Mouse (Mus musculus) ovary, postnatal 10 days (tissue): Measurements from ENCODE around the gene Nfkbib.

Experiments used
- DNase-seq: peaks from one replicate; pipeline ENCODE4 v3.0.0; 2022; ENCODE audit warnings: low spot score

Nfkbib gene

DNA sequence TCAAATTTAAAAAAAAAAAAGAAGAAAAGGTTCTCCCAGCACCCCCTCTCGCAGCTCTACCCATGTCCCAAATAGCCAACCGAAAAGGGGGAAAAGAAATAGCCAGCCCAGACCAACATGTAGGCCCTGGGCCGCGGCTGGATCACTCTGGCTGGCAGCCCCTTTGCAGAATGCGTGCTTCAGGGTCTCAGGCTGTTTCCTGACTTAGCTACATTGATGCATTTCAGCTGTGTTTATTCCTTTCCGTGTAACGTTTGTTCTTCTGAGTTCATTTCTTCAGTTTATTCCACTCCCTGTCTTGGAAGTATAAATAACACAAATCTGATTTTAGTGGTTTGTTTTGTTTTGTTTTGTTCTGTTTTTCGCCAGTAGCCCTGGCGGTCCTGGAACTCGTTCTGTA lies 49.6 kb downstream of the Nfkbib start:
- DNase-seq: no peak

DNA sequence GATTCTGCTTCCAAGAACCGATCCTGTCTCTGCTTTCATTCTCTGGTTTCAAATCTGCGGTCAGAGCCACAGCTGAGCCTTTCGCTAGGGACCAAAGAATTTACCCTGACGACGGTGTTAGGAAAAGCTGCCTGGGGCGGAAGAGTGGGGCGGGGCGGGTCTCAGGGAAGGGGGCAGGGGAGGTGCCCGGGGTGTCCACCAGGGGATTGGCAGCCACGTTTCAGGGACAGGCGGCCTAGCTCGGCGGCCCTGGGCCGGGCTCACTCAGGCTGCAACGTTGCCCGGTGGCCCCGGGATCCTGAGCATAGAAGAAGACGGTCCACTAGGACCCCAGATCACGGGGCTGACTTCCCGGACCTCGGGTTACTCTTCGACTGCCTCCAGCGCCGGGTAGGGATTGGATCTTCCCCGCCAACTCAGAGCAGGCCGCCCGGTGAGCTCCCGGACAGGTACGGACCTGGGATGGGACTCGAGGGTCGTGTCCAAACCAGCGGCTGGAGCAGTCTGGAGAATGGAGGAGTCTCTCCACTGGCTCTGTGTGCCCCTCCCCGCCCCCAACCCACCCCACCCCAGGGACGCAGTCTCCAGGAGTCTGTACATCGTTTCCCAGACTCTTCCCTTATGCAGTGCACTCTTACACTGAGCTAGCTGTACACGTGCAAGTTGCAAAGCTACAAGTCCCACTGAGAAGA lies 50.6 kb downstream of the Nfkbib start, which contains the start of gene Fbxo17:
TSS of gene Fbxo17 (plus strand) at position 215 of the 692 bp plus-strand sequence.
- DNase-seq: peak; percentile 38

DNA sequence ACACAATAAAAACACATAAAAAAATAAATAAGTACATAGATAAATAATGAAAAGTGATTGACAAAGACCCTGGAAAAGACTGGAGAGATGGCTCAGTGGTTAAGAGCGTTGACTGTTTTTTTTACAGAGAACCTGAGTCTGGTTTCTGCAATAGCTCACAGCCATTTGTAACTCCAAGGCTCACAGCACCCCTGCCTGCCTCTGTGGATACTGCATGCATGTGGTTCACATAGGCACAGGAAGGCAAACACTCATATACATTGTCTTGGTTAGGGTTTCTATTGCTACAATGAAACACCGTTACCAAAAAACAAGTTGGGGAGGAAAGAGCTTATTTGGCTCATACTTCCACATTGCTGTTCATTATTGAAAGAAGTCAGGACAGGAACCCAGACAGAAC lies 51.7 kb downstream of the Nfkbib start:
- DNase-seq: no peak

DNA sequence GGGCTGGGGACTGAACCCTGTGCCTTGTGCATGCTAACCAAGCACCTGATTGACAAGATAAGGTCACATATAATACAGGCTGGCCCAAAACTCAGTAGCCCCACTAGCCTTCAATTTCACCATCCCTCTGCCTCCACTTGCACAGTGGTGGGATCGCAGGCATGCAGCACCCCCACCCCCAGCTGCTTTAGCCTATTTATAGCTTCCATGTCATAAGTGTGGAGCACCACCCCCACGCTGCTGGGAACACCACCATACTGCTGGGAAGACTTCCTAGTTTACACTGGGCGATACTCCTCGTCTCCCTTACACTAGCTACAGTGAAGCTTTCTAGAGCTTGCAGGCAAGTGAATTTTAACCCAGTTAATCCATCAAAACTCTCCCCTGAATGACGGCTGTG lies 52.6 kb downstream of the Nfkbib start:
- no peak for DNase-seq

DNA sequence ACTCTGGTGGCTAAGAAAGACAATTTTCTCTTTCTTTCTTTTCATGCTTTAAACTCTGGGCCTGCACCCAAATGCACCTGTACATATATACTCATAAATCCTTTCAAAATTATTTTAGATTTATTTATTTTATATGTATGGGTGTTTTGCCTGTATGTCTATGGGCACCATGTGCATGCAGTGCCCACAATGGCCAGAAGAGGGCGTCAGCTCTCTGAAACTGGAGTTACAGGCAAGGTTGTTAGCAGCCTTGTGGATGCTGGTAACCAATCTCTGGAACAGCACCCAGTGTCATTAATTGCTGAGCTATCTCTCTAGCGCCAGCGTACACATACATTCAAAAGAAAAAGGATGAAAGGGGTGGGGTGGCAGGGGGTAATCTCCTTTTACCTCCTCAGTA lies 56.4 kb downstream of the Nfkbib start:
- no peak for DNase-seq

DNA sequence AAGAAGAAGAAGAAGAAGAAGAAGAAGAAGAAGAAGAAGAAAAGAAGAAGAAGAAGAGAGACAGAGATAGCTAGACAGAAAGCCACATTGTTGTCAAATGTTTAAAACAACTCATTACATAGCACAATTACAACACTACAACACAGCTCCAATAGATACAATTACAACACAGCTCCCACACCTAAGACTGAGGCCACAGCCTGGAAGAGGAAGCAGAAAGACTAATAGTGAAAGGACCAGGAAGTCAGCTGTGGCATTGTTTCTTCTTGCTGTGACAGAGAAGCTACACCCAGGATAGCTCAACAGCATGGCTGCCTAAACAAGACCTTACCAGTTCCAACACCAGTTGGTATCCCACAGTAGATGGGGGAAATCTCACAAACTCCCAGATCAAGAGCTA lies 57.9 kb downstream of the Nfkbib start:
- DNase-seq: no peak
